Mouse (Mus musculus) cerebellum, adult 9-10 months (tissue): Measurements from ENCODE around the gene Mepce.

Experiments used
- DNase-seq: peaks from one replicate; pipeline ENCODE4 v3.0.0; 2022

Mepce gene

GRCm38 (mm10) chr5:137738516-137738915 lies 48.9 kb downstream of the Mepce start:
- DNase-seq: peak; percentile 26

DNA sequence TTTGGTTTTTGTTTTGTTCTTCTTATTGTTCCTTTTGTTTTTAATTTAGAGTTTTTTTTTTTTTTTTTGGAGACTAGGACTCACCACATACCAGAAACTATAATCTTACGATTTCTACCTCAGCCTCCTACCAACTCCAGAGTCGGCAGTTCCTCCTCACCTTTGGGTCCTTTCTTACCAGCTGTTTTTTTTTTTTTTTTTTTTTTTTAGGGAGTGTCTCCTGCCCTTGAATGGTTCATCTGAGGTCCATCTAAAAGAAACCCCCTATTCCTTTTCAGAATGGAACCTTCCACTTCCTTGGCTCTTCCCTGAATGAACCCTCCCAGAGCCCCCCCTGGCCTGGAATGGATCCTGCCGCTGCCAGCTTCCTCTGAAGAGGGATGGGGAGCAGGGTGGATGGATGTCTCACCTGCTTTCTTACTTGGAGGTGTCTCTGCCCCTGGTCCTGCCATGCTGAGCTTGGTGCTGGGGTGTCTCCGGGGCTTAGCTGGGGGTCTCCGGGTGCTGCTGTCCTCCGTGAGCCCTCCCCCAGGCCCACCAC lies 50.0 kb downstream of the Mepce start:
- peak; percentile 38 for DNase-seq

DNA sequence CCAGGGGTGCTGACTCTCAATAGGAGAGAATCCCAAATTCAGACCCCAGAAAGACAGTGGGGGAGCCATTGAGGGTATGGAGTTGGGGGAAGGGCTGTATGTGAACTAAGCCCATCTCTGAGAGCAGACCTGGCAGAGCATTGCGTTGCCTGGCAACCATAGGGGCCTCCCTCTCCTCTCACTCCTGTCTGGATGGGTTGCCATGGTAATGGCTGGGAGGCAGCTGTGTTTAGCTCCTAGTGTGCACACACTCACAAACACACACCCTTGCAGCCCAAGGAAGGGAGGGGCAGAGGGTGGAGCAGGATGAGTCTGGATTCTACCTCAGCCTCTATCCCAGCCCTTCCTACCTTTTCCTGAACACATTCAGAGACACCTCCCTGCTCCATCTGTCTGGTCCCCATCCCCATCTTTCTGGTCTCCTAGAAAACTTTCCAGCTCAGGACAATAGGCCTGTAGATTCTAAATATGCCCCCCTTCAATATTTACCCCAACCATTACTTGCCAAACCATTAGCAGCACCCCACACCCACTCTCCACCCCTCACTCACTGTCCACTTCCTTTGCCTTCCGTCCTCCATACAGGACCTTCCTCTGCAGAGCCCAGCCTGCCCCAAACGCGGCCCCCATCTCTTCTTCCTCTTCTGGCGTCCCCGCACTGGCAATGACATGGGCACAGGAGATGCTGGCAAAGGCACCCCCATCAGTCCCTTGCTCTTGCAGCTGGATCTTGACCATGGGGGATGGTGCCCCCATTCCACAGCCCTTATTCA lies 53.0 kb downstream of the Mepce start:
- peak; percentile 24 for DNase-seq

GRCm38 (mm10) chr5:137733638-137734288 lies 53.7 kb downstream of the Mepce start:
- DNase-seq: no peak
